Mouse (Mus musculus) megakaryocyte-erythroid progenitor cell, adult 5 weeks (primary cell): Measurements from ENCODE around the gene Sh3d19. TPM values are rescaled to one million over a fixed set of nuclear protein-coding genes. Genes with fewer than 3 reads are reported as not detected.

Experiments
- polyA plus RNA-seq: library from polyadenylated mRNA; stranded (reverse); fragments of >175 nt; gene quantifications from 2 replicates; pipeline ENCODE4 v1.2.3, GENCODE M21; 2012

Gene Sh3d19
- polyA plus RNA-seq, result 1.2 TPM in 2 replicates

GRCm38 (mm10) chr3:85970742-85971598, at the start of gene Sh3d19:
Gene Sh3d19 (plus strand): TSS chr3:85971109.

GRCm38 (mm10) chr3:86002423-86002822, 31.5 kb downstream of the Sh3d19 start, which contains the start of gene Prss48:
Gene Prss48 (minus strand): TSS chr3:86002491.

GRCm38 (mm10) chr3:86142263-86142933, 171.5 kb downstream of the Sh3d19 start, which contains the start of gene Rps3a1:
Gene Rps3a1 (minus strand): TSS chr3:86142702.

Other genes starting within 250 kb of the Sh3d19 start
- gene Fam160a1, start 153.8 kb upstream of the Sh3d19 start, polyA plus RNA-seq, result not detected in 2 replicates
- gene Glt28d2, start 83.6 kb upstream of the Sh3d19 start, polyA plus RNA-seq, result not detected in 2 replicates
- gene Gm37240, start 83.6 kb upstream of the Sh3d19 start, polyA plus RNA-seq, result 0.28 TPM in 1 of 2 replicates, not detected in the other
- not detected in 2 replicates for gene Prss48, start 31.4 kb downstream of the Sh3d19 start, polyA plus RNA-seq
- gene Rps3a1, start 171.6 kb downstream of the Sh3d19 start, polyA plus RNA-seq, result 369 and 493 TPM in 2 replicates